16 mouse cellular contexts compared by ENCODE assay signal in the genomic region with DNA sequence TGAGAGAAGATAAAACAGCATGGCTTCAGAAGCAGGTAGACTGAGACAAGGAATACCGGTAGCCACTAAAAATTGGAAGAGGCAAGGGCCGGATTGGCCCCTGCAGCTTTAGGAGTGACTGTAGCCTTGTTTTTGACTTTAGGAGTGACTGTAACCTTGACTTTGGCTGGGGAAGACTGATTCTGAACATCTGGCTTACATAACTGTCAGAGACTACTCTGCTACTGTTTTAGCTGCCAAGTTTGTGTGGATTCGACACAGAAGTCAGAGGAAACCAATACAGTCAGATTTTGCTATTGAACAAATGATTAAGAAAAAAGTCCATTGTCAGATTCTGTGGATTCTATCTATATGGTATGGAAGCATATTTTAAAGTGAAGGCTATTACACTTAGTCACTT.
DNase-seq lines count a peak whose midpoint lies in the region; ATAC-seq and TF ChIP-seq lines count a peak whose summit lies in the region.
"Had no signal": no experiment of that assay in that cellular context is flagged by ENCODE, and none has a peak within 500 bp of the region (broad histone marks: within the 10 kb centered on the region; RNA-seq: fewer than 3 reads in every experiment).

No protein-coding gene starts in this region.

- ATAC-seq in intestine, embryonic 14.5 days (replicated peaks; ENCODE audit: low FRiP score, low TSS enrichment, low read depth): no peak
- ATAC-seq in intestine, postnatal 0 days: no peak
- ATAC-seq in neural tube, embryonic 15.5 days (ENCODE audit: low FRiP score): no peak
- no peak for ATAC-seq in cerebellum, adult (ENCODE audit: insufficient number of reproducible peaks, low FRiP score, low TSS enrichment)
- ATAC-seq: CD4-positive, CD25-positive, alpha-beta regulatory T cell, adult 4 months; inflammation-experienced regulatory T-cells, adult 6 months had no signal

- H3K4me2 ChIP-seq in intestine, embryonic 14.5 days (ENCODE audit: low read length): no peak overlapping the region
- no peak overlapping the region for H3K4me2 ChIP-seq in intestine, postnatal 0 days (replicated peaks; ENCODE audit: low read depth)
- H3K4me2 ChIP-seq in neural tube, embryonic 15.5 days: no peak overlapping the region
- H3K4me2 ChIP-seq: midbrain, embryonic 12.5 days had no signal

- no peak overlapping the region for H3K4me3 ChIP-seq in intestine, embryonic 14.5 days (ENCODE audit: low read depth, low read length)
- H3K4me3 ChIP-seq in intestine, postnatal 0 days (ENCODE audit: low read depth, low read length): no peak overlapping the region
- no peak overlapping the region for H3K4me3 ChIP-seq in neural tube, embryonic 15.5 days (replicated peaks)
- H3K4me3 ChIP-seq: midbrain, embryonic 12.5 days; myocyte had no signal

- DNase-seq in intestine, embryonic 14.5 days (ENCODE audit: low spot score): peak; percentile 49
- no peak for DNase-seq in neural tube, embryonic 10.5 days (ENCODE audit: extremely low spot score, low spot score)
- DNase-seq in heart, adult 9 months (ENCODE audit: low spot score in 2 of 2): peak; percentile 71 to 75
- peak; percentile 31 for DNase-seq in heart, postnatal 4 days
- DNase-seq in urinary bladder, postnatal 36 days (ENCODE audit: low spot score in 2 of 2): no peak
- DNase-seq: adrenal gland, postnatal 25 days; cerebellum, postnatal 25 days; liver; thymus, postnatal 25 days had no signal

- WGBS in intestine, embryonic 14.5 days: 59% methylated on average over 3 of the region's 3 CpGs
- WGBS in intestine, postnatal 0 days: 75% methylated on average over 3 of the region's 3 CpGs
- WGBS in neural tube, embryonic 15.5 days: 78% methylated on average over 3 of the region's 3 CpGs

- H3K27ac ChIP-seq in intestine, embryonic 14.5 days (ENCODE audit: low read depth): no peak overlapping the region
- H3K27ac ChIP-seq in intestine, postnatal 0 days (ENCODE audit: low read depth, low read length): no peak overlapping the region
- H3K27ac ChIP-seq in neural tube, embryonic 15.5 days (replicated peaks): 0 out of 2 replicates have a peak overlapping the region, but pooled peaks have one; percentile 19
- H3K27ac ChIP-seq: midbrain, embryonic 12.5 days had no signal

- no peaks in the 10 kb centered on the region for H3K27me3 ChIP-seq in intestine, embryonic 14.5 days (replicated peaks; ENCODE audit: control insufficient read depth, insufficient read depth, low read length)
- no peaks in the 10 kb centered on the region for H3K27me3 ChIP-seq in intestine, postnatal 0 days (replicated peaks; ENCODE audit: control insufficient read depth, insufficient read depth, low read length)
- H3K27me3 ChIP-seq in neural tube, embryonic 15.5 days (replicated peaks): no peaks in the 10 kb centered on the region
- H3K27me3 ChIP-seq: midbrain, embryonic 12.5 days had no signal

- no peak overlapping the region for H3K9ac ChIP-seq in intestine, embryonic 14.5 days (ENCODE audit: low read length)
- no peak overlapping the region for H3K9ac ChIP-seq in intestine, postnatal 0 days (ENCODE audit: low read depth, low read length)
- H3K9ac ChIP-seq in neural tube, embryonic 15.5 days (replicated peaks): no peak overlapping the region
- H3K9ac ChIP-seq: midbrain, embryonic 12.5 days had no signal

- H3K36me3 ChIP-seq in intestine, embryonic 14.5 days (ENCODE audit: control insufficient read depth, insufficient read depth, low read length): no peaks in the 10 kb centered on the region
- H3K36me3 ChIP-seq in intestine, postnatal 0 days (ENCODE audit: control insufficient read depth, insufficient read depth): no peaks in the 10 kb centered on the region
- H3K36me3 ChIP-seq in neural tube, embryonic 15.5 days: no peaks in the 10 kb centered on the region
- H3K36me3 ChIP-seq: midbrain, embryonic 12.5 days had no signal

- no peak for TF ChIP-seq CTCF in intestine, postnatal 0 days (IDR thresholded peaks at IDR 0.05; ENCODE audit: low read depth)

- H3K4me1 ChIP-seq in intestine, embryonic 14.5 days (replicated peaks; ENCODE audit: control insufficient read depth, insufficient read depth, low read length): no peaks in the 10 kb centered on the region; the same call in 1 of the 2 replicates
- no peaks in the 10 kb centered on the region for H3K4me1 ChIP-seq in intestine, postnatal 0 days (replicated peaks; ENCODE audit: control insufficient read depth, insufficient read depth, low read length)
- peaks cover 7% of the 10 kb centered on the region for H3K4me1 ChIP-seq in neural tube, embryonic 15.5 days

- no peaks in the 10 kb centered on the region for H3K9me3 ChIP-seq in intestine, embryonic 14.5 days (ENCODE audit: control insufficient read depth, low read length)
- no peaks in the 10 kb centered on the region for H3K9me3 ChIP-seq in intestine, postnatal 0 days (ENCODE audit: control insufficient read depth)
- no peaks in the 10 kb centered on the region for H3K9me3 ChIP-seq in neural tube, embryonic 15.5 days (replicated peaks)
- H3K9me3 ChIP-seq: midbrain, embryonic 12.5 days had no signal

Comparison
In these comparisons a context has a peak if more than half of its experiments do, and no peak if none do; other contexts are left out.
1. DNase-seq: peak in intestine, embryonic 14.5 days (single experiment), heart, adult 9 months (2 of 2) and heart, postnatal 4 days (single experiment); none in neural tube, embryonic 10.5 days (single experiment) and urinary bladder, postnatal 36 days (0 of 2).